Mouse (Mus musculus): ENCODE data around the gene Psen1. TPM values are rescaled to one million over a fixed set of nuclear protein-coding genes. Genes with fewer than 3 reads are reported as not detected.

The Psen1 gene
- total RNA-seq, 2 experiments from 2014 or later, result 56.4 to 67.8 TPM

DNA sequence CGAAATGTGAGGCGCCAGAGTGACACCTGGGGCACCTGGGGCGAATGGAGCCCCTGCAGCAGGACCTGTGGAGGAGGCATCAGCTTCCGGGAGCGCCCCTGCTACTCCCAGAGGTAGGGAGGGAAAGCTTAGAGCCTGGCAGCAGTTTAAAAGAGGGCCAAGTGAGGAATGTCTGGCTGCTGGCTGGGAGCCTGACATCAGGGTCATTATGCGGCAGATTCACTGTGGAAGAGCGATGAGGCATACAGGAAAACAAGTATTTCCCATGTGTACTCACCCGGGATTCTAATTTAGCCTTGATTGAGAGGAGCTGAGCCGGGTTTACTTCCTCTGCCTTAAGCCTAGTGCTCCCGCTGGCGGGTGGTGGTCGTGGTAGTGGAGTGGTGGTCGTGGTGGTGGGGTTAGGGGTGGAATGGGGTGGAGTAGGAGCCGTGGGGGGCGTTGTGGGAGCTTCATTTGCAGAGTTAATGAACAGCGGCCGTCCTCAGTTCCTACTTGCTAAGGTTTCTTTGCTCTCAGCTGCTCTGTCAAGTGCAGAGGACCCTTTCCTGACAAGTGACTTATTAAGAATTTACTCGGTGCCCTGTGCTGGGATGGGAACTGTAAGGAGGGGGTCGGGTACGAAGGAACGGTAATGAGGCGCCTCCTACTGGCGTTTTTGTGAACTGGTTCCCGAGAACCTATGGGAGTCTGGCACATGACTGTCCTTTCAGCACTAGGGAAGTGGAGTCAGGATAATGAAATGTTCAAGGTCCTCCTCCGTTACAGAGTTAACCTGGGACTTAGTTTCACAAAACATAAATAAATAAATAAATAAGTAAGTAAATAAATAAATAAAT is 82.7 kb downstream of the Psen1 start:
- DNase-seq (ENCODE audit: low spot score in 2 of 2), result peak in 1 of 2 experiments; percentile 31

GRCm38 (mm10) chr12:83775621-83776020 is 87.7 kb downstream of the Psen1 start:
- DNase-seq (ENCODE audit: low spot score in 2 of 2), result no peak

DNA sequence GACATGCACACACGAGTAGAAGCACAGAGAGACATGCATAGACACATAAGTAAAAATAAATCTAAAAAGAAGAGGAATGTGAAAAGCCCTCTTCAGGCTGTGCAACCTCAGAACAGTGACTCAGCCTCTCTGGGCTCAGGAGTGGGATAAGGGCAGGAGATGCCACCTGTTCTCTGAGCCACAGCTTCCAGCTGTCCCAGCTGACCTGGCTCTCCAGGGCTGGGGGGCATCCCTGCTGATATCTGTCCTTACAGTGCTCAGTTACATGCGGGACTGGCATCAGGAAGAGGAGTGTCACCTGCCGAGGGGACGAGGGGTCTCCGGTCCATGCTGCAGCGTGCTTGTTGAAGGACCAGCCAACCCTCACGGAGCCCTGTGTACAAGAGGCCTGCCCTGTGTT is 88.8 kb downstream of the Psen1 start:
- DNase-seq (ENCODE audit: low spot score in 2 of 2), result no peak

- no peak for DNase-seq (ENCODE audit: low spot score in 2 of 2)
Measured at GRCm38 (mm10) chr12:83780181-83780580, 92.2 kb downstream of the Psen1 start.

DNA sequence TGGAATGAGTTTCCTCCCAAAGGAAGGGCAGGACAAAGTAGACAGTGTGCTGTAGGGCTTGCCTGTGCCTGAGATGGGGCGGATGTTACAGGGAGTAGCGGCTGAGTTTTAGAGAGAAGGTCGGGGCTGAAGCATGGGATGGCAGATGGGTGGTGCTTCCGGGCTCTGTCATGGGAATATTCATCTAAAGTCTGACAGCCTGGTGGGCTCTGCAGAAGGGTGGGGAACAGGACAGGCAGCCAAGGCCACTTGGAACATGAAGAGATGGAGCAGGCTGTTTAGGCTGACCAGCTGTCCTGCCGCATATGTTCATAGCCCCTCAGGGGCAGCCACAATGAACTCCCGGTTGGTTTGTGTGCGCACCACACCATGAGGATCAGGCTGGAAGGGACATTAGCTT is 93.3 kb downstream of the Psen1 start:
- no peak for DNase-seq (ENCODE audit: low spot score in 2 of 2)

- no peak for DNase-seq (ENCODE audit: low spot score in 2 of 2)
Measured at GRCm38 (mm10) chr12:83781640-83782278, 93.8 kb downstream of the Psen1 start.

DNA sequence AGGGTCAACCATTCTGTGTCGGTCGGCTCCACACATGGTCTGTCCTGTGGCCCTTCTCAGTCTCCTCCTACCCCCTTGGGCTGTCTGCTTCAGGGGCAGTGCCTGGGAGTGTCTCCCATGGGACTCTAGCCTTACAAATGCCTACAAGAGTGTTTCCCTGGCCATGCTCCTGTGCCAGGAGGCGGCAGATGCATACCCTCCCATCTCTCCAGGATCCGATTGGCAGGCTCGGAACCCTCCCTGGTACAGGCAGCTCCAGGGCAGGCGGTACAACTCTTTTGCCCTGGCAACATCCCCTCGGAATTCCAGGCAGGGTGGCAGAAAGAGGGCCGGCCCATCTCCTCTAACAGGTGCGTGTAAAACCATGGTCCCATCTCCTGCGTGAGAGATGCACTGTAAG is 94.7 kb downstream of the Psen1 start:
- no peak for DNase-seq (ENCODE audit: low spot score in 2 of 2)

Other genes starting within 250 kb of the Psen1 start
- 1 to 10 TPM; 7.3 to 7.7 TPM for gene Dpf3, start 200.4 kb upstream of the Psen1 start, total RNA-seq (2021)
- 10 to 100 TPM; 28.5 to 36.1 TPM for gene Dcaf4, start 167.7 kb upstream of the Psen1 start, total RNA-seq (2021)
- 10 to 100 TPM; 28.7 to 37.1 TPM for gene Zfyve1, start 90.9 kb upstream of the Psen1 start, total RNA-seq (2021)
- gene Rbm25, start 56.9 kb upstream of the Psen1 start, total RNA-seq (2021), result 10 to 100 TPM; 76.5 to 89.7 TPM
- gene Papln, start 75.5 kb downstream of the Psen1 start, total RNA-seq (2021), result 1 to 10 TPM; 2.3 to 2.8 TPM
- gene Numb, start 233.8 kb downstream of the Psen1 start, total RNA-seq (2021), result 10 to 100 TPM; 51.9 to 57.5 TPM

Data from adrenal gland, adult 18-20 months (tissue).